Mouse (Mus musculus) liver, embryonic 12.5 days (tissue): ENCODE results near the gene Ppfia1. TPM values are rescaled to one million over a fixed set of nuclear protein-coding genes. Genes with fewer than 3 reads are reported as not detected.
A peak's percentile ranks its signal among the peaks of the same experiment; 100 is the strongest.

Experiments
- ATAC-seq: fragments of 200-750 bp; cut with Nextera tagmentation; 2 replicates; pipeline ENCODE4 v1.8.0; 2017; ENCODE audit warnings: moderate number of reproducible peaks, mild to moderate bottlenecking, moderate library complexity
- H3K27ac ChIP-seq: fragments of 300-500 bp; sonication (generic); 2 replicates; pipeline ENCODE4 v1.5.1; 2016; ENCODE audit warnings: mild to moderate bottlenecking
- H3K27me3 ChIP-seq: fragments of 300-500 bp; sonication (generic); replicated peaks from 2 replicates; pipeline ENCODE4 v1.6.1; 2016; ENCODE audit warnings: mild to moderate bottlenecking, moderate library complexity
- H3K36me3 ChIP-seq: fragments of 300-500 bp; sonication (generic); 2 replicates; pipeline ENCODE4 v1.6.1; 2016; ENCODE audit warnings: mild to moderate bottlenecking, moderate library complexity
- H3K4me1 ChIP-seq: fragments of 300-500 bp; sonication (generic); 2 replicates; pipeline ENCODE4 v1.6.1; 2016
- H3K4me2 ChIP-seq: fragments of 300-500 bp; sonication (generic); 2 replicates; pipeline ENCODE4 v1.6.1; 2016; ENCODE audit warnings: mild to moderate bottlenecking, moderate library complexity
- H3K4me3 ChIP-seq: fragments of 300-500 bp; sonication (generic); 2 replicates; pipeline ENCODE4 v1.5.1; 2016; ENCODE audit warnings: mild to moderate bottlenecking, moderate library complexity
- H3K9ac ChIP-seq: fragments of 300-500 bp; sonication (generic); 2 replicates; pipeline ENCODE4 v1.6.1; 2016; ENCODE audit warnings: mild to moderate bottlenecking, moderate library complexity
- H3K9me3 ChIP-seq: fragments of 300-500 bp; sonication (generic); replicated peaks from 2 replicates; pipeline ENCODE4 v1.6.1; 2016; ENCODE audit warnings: mild to moderate bottlenecking, moderate library complexity
- WGBS: fragments of 180-500 bp; shearing (Covaris S2); methylation state at CpG from one replicate; pipeline ENCODE4 v1.1.7; 2016; ENCODE audit not compliant: insufficient replicate concordance; 5-methylcytosine and 5-hydroxymethylcytosine counted together
- polyA plus RNA-seq: library from polyadenylated mRNA; unstranded; fragments of >200 nt; fragmentation: Nextera tagmentation; extraction: Ambion mirVana; gene quantifications from 2 replicates; pipeline ENCODE4 v1.2.1, GENCODE M21; 2016

Gene Ppfia1
- polyA plus RNA-seq, 1 experiment from 2014 or later = 29.1 TPM

GRCm38 (mm10) chr7:144521927-144522326 is 31.6 kb downstream of the Ppfia1 start:
- Histone ChIP-seq H3K27me3 (no peaks in the 10 kb centered on the region), H3K36me3 (peaks cover 37% of the 10 kb centered on the region), H3K9me3 (no peaks in the 10 kb centered on the region), H3K9ac (no peak overlapping the region), H3K27ac (peak overlapping the region; percentile 67; the same call in 1 of the 2 replicates), H3K4me3 (no peak overlapping the region), H3K4me1 (peaks cover 55% of the 10 kb centered on the region), H3K4me2 (no peak overlapping the region)
- 84% methylated on average over 2 of the region's 2 CpGs for WGBS
- no peak for ATAC-seq

- no peak overlapping the region for H3K27ac ChIP-seq
- no peak overlapping the region for H3K9ac ChIP-seq
- H3K27me3 ChIP-seq = no peaks in the 10 kb centered on the region
- no peak for ATAC-seq
- no peaks in the 10 kb centered on the region for H3K9me3 ChIP-seq
- WGBS = 86% methylated on average over 5 of the region's 5 CpGs
- no peak overlapping the region for H3K4me3 ChIP-seq
- H3K4me1 ChIP-seq = peaks cover 36% of the 10 kb centered on the region
- no peak overlapping the region for H3K4me2 ChIP-seq
- peaks cover 57% of the 10 kb centered on the region for H3K36me3 ChIP-seq
These were observed 33.7 kb downstream of the Ppfia1 start for GRCm38 (mm10) chr7:144519852-144520251.

GRCm38 (mm10) chr7:144516711-144517110 is 36.8 kb downstream of the Ppfia1 start:
- no peaks in the 10 kb centered on the region for H3K27me3 ChIP-seq
- no peak overlapping the region for H3K27ac ChIP-seq
- H3K9ac ChIP-seq = no peak overlapping the region
- H3K9me3 ChIP-seq = no peaks in the 10 kb centered on the region
- H3K4me1 ChIP-seq = peaks cover 5% of the 10 kb centered on the region
- H3K4me3 ChIP-seq = no peak overlapping the region
- peaks cover 85% of the 10 kb centered on the region for H3K36me3 ChIP-seq
- ATAC-seq = no peak
- no peak overlapping the region for H3K4me2 ChIP-seq
- WGBS = 77% methylated on average over 5 of the region's 5 CpGs

DNA sequence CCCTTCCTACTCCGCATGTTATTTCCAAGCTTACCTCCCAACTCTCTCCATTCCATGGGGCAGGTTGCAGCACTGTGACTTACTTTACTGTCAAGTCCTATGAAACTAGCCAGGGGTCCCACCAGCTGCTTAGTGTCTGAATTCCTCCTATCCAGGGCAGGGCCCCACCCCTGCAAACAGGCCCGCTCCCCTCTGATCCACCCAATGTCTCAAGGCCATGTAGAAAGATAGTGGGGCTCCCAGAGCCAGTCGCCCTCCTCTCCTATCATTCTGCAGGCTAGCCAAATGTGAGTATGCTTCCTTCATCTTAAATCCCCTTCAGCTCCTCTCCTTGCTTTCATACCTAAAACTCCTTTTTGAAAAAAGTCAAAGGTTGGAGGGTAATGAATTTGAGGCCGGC is 44.4 kb downstream of the Ppfia1 start:
- peaks cover 37% of the 10 kb centered on the region for H3K4me1 ChIP-seq
- H3K27me3 ChIP-seq = no peaks in the 10 kb centered on the region
- 77% methylated on average over 4 of the region's 4 CpGs for WGBS
- ATAC-seq = peak; percentile 60; the same call in 1 of the 2 replicates
- no peak overlapping the region for H3K4me3 ChIP-seq
- no peak overlapping the region for H3K4me2 ChIP-seq
- H3K36me3 ChIP-seq = peaks cover 99% of the 10 kb centered on the region
- no peaks in the 10 kb centered on the region for H3K9me3 ChIP-seq
- H3K9ac ChIP-seq = 0 out of 2 replicates have a peak overlapping the region, but pooled peaks have one; percentile 24
- no peak overlapping the region for H3K27ac ChIP-seq

DNA sequence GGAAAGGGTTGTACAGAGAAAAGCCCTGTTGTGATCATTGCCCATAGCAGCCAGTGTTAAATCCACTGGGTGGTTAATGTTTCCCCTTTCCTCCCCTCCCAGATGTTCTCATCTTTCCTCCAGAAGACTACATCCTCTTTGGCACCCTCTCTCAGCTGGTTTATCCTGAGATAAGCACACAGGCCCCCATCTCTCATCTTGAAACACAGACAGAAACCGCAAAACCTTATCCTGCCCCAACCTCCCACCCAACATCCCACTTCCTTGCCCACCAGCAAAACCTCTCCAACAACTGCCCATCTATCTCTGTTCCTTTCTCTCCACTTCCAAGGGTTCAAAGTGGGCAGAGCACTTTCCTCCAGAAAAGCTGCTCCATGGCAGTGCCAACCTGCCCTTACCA is 46.7 kb downstream of the Ppfia1 start:
- Histone ChIP-seq H3K9ac (no peak overlapping the region), H3K4me1 (peaks cover 37% of the 10 kb centered on the region), H3K4me3 (no peak overlapping the region), H3K27me3 (no peaks in the 10 kb centered on the region), H3K27ac (peak overlapping the region; percentile 25; the same call in 1 of the 2 replicates), H3K9me3 (no peaks in the 10 kb centered on the region), H3K4me2 (no peak overlapping the region), H3K36me3 (peaks cover 99% of the 10 kb centered on the region)
- ATAC-seq = no peak
- 50% methylated on average over 1 of the region's 1 CpGs for WGBS

GRCm38 (mm10) chr7:144503959-144504358 is 49.6 kb downstream of the Ppfia1 start:
- H3K36me3 ChIP-seq = peaks cover 99% of the 10 kb centered on the region

GRCm38 (mm10) chr7:144492931-144493330 is 60.6 kb downstream of the Ppfia1 start:
- peak overlapping the region; percentile 86 for H3K27ac ChIP-seq
- H3K27me3 ChIP-seq = no peaks in the 10 kb centered on the region
- 17% methylated on average over 1 of the region's 1 CpGs for WGBS
- H3K9ac ChIP-seq = peak overlapping the region; percentile 40; the same call in 1 of the 2 replicates
- H3K4me2 ChIP-seq = peak overlapping the region; percentile 38
- peaks cover 72% of the 10 kb centered on the region for H3K4me1 ChIP-seq
- ATAC-seq = peak; percentile 84
- peaks cover 73% of the 10 kb centered on the region for H3K36me3 ChIP-seq
- H3K9me3 ChIP-seq = no peaks in the 10 kb centered on the region
- no peak overlapping the region for H3K4me3 ChIP-seq

More at GRCm38 (mm10) chr7:144503959-144504358, 49.6 kb downstream of the Ppfia1 start:
- H3K4me2 ChIP-seq = no peak overlapping the region
- no peak overlapping the region for H3K9ac ChIP-seq
- no peak for ATAC-seq
- 81% methylated on average over 4 of the region's 4 CpGs for WGBS
- no peaks in the 10 kb centered on the region for H3K27me3 ChIP-seq
- peaks cover 36% of the 10 kb centered on the region for H3K4me1 ChIP-seq
- no peaks in the 10 kb centered on the region for H3K9me3 ChIP-seq
- H3K4me3 ChIP-seq = no peak overlapping the region
- H3K27ac ChIP-seq = no peak overlapping the region

GRCm38 (mm10) chr7:144490201-144490873 is 63.2 kb downstream of the Ppfia1 start:
- Histone ChIP-seq H3K4me3 (no peak overlapping the region), H3K4me2 (no peak overlapping the region), H3K27ac (peak overlapping the region; percentile 74), H3K36me3 (peaks cover 71% of the 10 kb centered on the region), H3K9ac (peak overlapping the region; percentile 34; the same call in 1 of the 2 replicates), H3K9me3 (no peaks in the 10 kb centered on the region), H3K4me1 (peaks cover 75% of the 10 kb centered on the region), H3K27me3 (no peaks in the 10 kb centered on the region)
- no peak for ATAC-seq
- 39% methylated on average over 8 of the region's 8 CpGs for WGBS

DNA sequence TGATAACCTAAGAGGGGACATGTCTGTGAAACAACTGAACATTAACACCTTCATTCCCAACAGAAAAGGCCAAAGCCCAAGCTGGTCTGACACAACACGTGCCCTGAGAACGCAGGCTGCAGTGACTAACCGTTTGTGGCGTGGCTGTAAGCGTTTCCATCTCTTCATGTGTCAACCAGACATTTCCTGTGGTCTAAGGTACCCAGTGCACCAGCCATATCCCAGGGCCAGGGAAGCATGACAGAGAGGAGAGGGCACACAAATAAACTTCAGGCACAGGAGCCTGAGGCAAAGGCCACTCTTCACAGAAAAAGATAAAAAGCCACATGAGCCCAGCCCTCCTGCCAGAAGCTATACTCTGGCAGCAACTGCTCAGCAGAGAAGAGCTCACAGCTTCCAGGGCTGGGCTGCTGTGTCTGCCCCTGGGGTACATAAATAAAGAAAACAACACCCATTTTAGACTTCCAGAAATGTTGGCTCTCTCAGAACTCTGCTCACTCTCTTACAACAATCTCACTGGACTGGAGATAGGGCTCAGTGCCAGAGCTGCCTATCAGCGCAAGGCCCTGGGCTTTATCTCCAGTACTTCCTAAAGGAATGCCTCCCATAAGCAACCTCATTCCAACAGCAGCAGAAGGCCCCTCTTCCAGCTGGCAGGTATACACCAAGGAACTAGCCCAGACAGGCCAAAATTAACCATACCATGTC is 64.3 kb downstream of the Ppfia1 start:
- Histone ChIP-seq H3K9ac (no peak overlapping the region), H3K27ac (peak overlapping the region; percentile 74), H3K9me3 (no peaks in the 10 kb centered on the region), H3K27me3 (no peaks in the 10 kb centered on the region), H3K4me3 (no peak overlapping the region), H3K4me1 (peaks cover 66% of the 10 kb centered on the region), H3K4me2 (no peak overlapping the region; the same call in 1 of the 2 replicates), H3K36me3 (peaks cover 70% of the 10 kb centered on the region)
- WGBS = 9% methylated on average over 6 of the region's 6 CpGs
- peak; percentile 27; the same call in 1 of the 2 replicates for ATAC-seq

- H3K36me3 ChIP-seq = peaks cover 92% of the 10 kb centered on the region
- no peaks in the 10 kb centered on the region for H3K4me1 ChIP-seq
- no peak overlapping the region for H3K9ac ChIP-seq
- no peak overlapping the region for H3K4me3 ChIP-seq
- ATAC-seq = no peak
- no peaks in the 10 kb centered on the region for H3K9me3 ChIP-seq
- H3K27me3 ChIP-seq = no peaks in the 10 kb centered on the region
- H3K27ac ChIP-seq = no peak overlapping the region
- H3K4me2 ChIP-seq = no peak overlapping the region
These were observed 73.2 kb downstream of the Ppfia1 start for GRCm38 (mm10) chr7:144480314-144480713.

GRCm38 (mm10) chr7:144479569-144479968 is 74.0 kb downstream of the Ppfia1 start:
- ATAC-seq = no peak
- WGBS = 88% methylated on average over 1 of the region's 1 CpGs
- Histone ChIP-seq H3K27ac (no peak overlapping the region), H3K9me3 (no peaks in the 10 kb centered on the region), H3K36me3 (peaks cover 85% of the 10 kb centered on the region), H3K9ac (no peak overlapping the region), H3K27me3 (no peaks in the 10 kb centered on the region), H3K4me1 (no peaks in the 10 kb centered on the region), H3K4me2 (no peak overlapping the region), H3K4me3 (no peak overlapping the region)

DNA sequence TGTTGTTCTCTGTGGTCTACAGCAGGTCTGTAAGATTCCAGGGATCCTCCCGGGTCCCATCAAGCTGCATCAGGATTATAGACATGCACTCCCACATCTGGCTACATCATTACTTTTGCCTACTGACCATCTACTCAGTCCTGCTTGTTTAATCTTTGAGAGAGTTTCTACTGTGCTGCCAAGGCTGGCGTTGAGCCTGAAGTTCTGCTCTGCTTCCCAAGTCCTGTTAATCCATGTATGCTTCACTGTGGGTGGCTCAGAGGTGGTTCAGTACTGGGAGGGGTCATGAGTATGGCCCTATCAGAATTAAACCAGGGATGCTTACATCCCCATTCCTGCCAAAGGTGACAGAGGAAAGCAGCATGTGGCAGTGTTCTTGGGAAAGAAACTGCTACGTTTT is 77.8 kb downstream of the Ppfia1 start:
- no peak overlapping the region for H3K27ac ChIP-seq
- no peak for ATAC-seq
- WGBS = 80% methylated on average over 3 of the region's 3 CpGs
- peaks cover 6% of the 10 kb centered on the region for H3K4me1 ChIP-seq
- H3K4me2 ChIP-seq = no peak overlapping the region
- no peak overlapping the region for H3K4me3 ChIP-seq
- no peaks in the 10 kb centered on the region for H3K27me3 ChIP-seq
- H3K36me3 ChIP-seq = peaks cover 47% of the 10 kb centered on the region
- no peak overlapping the region for H3K9ac ChIP-seq
- H3K9me3 ChIP-seq = no peaks in the 10 kb centered on the region
